ENCODE assay signal across 9 mouse cellular contexts in the genomic region with DNA sequence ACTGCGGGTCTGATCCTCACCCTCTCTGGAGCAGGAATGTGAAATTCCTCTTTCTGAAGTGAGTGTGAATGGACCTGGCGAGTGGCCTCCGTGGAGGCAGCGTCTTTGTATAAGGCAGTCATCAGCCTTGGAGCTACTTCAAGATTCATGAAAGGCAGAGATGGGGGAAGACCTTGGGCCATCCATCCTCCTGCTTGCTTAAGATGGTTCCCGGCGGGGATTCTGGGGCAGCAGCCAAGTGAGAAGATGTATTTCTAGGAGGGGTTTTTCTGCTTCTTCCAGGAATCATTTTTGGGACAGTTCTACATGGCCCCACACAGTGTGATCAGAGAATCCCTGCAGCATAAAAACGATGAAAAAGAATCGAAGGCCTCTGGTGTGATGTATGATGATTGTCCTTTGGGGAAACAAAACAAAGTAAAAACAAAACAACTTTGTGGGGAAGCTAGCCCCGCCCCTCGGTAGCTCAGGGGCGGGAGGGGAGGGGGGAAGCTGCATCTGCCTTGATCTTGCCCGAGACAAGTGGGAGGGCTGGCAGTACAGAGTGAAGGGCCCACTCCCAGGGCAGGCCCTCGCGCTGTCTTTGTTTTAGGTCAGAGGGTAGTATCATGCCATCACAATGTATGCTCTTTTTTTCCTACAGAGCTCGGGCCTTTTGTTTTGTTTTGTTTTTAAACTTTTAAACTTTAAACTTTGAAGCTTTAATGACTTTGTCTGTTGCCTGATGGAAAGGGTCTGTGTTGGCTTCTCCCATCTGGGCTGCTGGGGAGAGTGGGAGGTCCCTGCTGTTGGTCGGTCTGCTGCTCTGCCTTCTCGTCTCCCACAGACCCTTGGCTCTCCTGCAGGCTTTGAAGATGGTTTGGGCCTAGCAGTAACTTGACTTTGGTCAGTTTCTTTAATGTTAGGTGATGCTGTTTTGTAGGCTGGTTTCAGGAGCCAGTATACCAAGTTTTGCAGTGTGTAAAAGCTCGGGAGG.
DNase-seq lines count a peak whose midpoint lies in the region; ATAC-seq and TF ChIP-seq lines count a peak whose summit lies in the region.
"Had no signal": no experiment of that assay in that cellular context is flagged by ENCODE, and none has a peak within 500 bp of the region (broad histone marks: within the 10 kb centered on the region; RNA-seq: fewer than 3 reads in every experiment).

No protein-coding gene starts in this region.

- no peaks in the 10 kb centered on the region for H3K4me1 ChIP-seq in heart, adult 2 months (ENCODE audit: control insufficient read depth, insufficient read depth, low read length)

- no peak for DNase-seq in frontal cortex, postnatal 14 days (ENCODE audit: low spot score in 2 of 2)
- peak; percentile 54 for DNase-seq in embryo, embryonic 10 days (ENCODE audit: low spot score)
- peak; percentile 4 to 18 for DNase-seq in heart, adult 2 months
- peak; percentile 61 for DNase-seq in layer of hippocampus, adult 9-11 months
- peak; percentile 37 for DNase-seq in neural tube, embryonic 10.5 days (ENCODE audit: extremely low spot score, low spot score)
- no peak for DNase-seq in cerebellum, adult 18-20 months

- no peak overlapping the region for H3K4me3 ChIP-seq in heart, adult 2 months
- H3K4me3 ChIP-seq: limb, embryonic 13.5 days had no signal

- intact Hi-C loops in heart, adult 2 months (cut with DNase I), result no loop called here

- no peak overlapping the region for H3K27ac ChIP-seq in heart, adult 2 months
- H3K27ac ChIP-seq: limb, embryonic 13.5 days had no signal

- ATAC-seq in frontal cortex, adult (ENCODE audit: low TSS enrichment), result peak; percentile 24; the same call in 1 of the 2 replicates
- no peak for ATAC-seq in megakaryocyte progenitor cell, adult 5-6 weeks (replicated peaks; ENCODE audit: poor library complexity)

- TF ChIP-seq CTCF in heart, adult 2 months (IDR thresholded peaks at IDR 0.05), result no peak

- no peak for TF ChIP-seq EP300 in heart, adult 2 months (IDR thresholded peaks at IDR 0.05; ENCODE audit: insufficient read depth, low read depth, low read length)

- H3K79me2 ChIP-seq in heart, adult 2 months (replicated peaks; ENCODE audit: control insufficient read depth, insufficient read depth, low read length), result no peaks in the 10 kb centered on the region

- no peak overlapping the region for H3K9ac ChIP-seq in heart, adult 2 months (ENCODE audit: low read depth, low read length)
- H3K9ac ChIP-seq: limb, embryonic 13.5 days had no signal

- TF ChIP-seq POLR2A in heart, adult 2 months (IDR thresholded peaks at IDR 0.05; ENCODE audit: insufficient read depth, low read depth, low read length), result no peak

- H3K27me3 ChIP-seq in heart, adult 2 months (ENCODE audit: control insufficient read depth, insufficient read depth, low read length), result no peaks in the 10 kb centered on the region

- WGBS in heart, adult 2 months, result 45% methylated on average over 18 of the region's 18 CpGs

- H3K36me3 ChIP-seq in heart, adult 2 months (ENCODE audit: control insufficient read depth, insufficient read depth, low read length), result no peaks in the 10 kb centered on the region
- H3K36me3 ChIP-seq: limb, embryonic 13.5 days had no signal

Comparison
In these comparisons a context has a peak if more than half of its experiments do, and no peak if none do; other contexts are left out.
1. DNase-seq: peak in embryo, embryonic 10 days (single experiment), heart, adult 2 months (2 of 2), layer of hippocampus, adult 9-11 months (single experiment) and neural tube, embryonic 10.5 days (single experiment); none in frontal cortex, postnatal 14 days (0 of 2) and cerebellum, adult 18-20 months (0 of 2).